Mouse (Mus musculus) embryonic fibroblast, embryonic 13.5 days (primary cell): Measurements from ENCODE around the gene Npas1.

Experiments
- CTCF ChIP-seq: IDR thresholded peaks from 2 replicates; pipeline ENCODE4 v1.5.1; 2011; ENCODE audit warnings: mild to moderate bottlenecking, control low read depth, low read length, moderate library complexity, borderline replicate concordance; ENCODE audit not compliant: insufficient read depth
- POLR2A ChIP-seq: IDR thresholded peaks from 2 replicates; pipeline ENCODE4 v1.6.1; 2011; ENCODE audit warnings: low read depth, mild to moderate bottlenecking, control low read depth, low read length, moderate library complexity

- TF ChIP-seq CTCF (no peak), POLR2A (no peak)
Observed at GRCm38 (mm10) chr7:16525995-16526394, 48.5 kb upstream of the Npas1 start.
